Mouse (Mus musculus): ENCODE measurements around the gene Cdc25a.

GRCm38 (mm10) chr9:109850099-109850498 is 25.3 kb upstream of the Cdc25a start:
- no peak for TF ChIP-seq POLR2A (IDR thresholded peaks at IDR 0.05; ENCODE audit: low read depth, low read length)
- TF ChIP-seq CTCF (conservative IDR thresholded peaks at IDR 0.05; ENCODE audit: insufficient read depth, insufficient read length, low read depth, low read length) = no peak

Measured in kidney, adult 2 months (tissue).